Mouse (Mus musculus) liver, embryonic 16.5 days (tissue): ENCODE data around the gene Phkg2. TPM values are rescaled to one million over a fixed set of nuclear protein-coding genes. Genes with fewer than 3 reads are reported as not detected.

Source experiments
- ATAC-seq: fragments of 200-750 bp; cut with Nextera tagmentation; 2 replicates; pipeline ENCODE4 v1.8.0; 2017; ENCODE audit warnings: low read depth, mild to moderate bottlenecking, moderate number of reproducible peaks, moderate library complexity
- H3K27ac ChIP-seq: fragments of 300-500 bp; sonication (generic); 2 replicates; pipeline ENCODE4 v1.5.1; 2014; ENCODE audit warnings: mild to moderate bottlenecking, low read length
- H3K27me3 ChIP-seq: fragments of 300-500 bp; sonication (generic); 2 replicates; pipeline ENCODE4 v1.6.1; 2014; ENCODE audit warnings: low read depth, low read length, mixed read lengths; ENCODE audit not compliant: control insufficient read depth, insufficient read depth
- H3K36me3 ChIP-seq: fragments of 300-500 bp; sonication (generic); 2 replicates; pipeline ENCODE4 v1.6.1; 2014; ENCODE audit warnings: mild to moderate bottlenecking; ENCODE audit not compliant: control insufficient read depth, insufficient read depth
- H3K4me1 ChIP-seq: fragments of 300-500 bp; sonication (generic); 2 replicates; pipeline ENCODE4 v1.6.1; 2014; ENCODE audit warnings: low read depth, low read length, mixed read lengths; ENCODE audit not compliant: control insufficient read depth
- H3K4me2 ChIP-seq: fragments of 300-500 bp; sonication (generic); 2 replicates; pipeline ENCODE4 v1.6.1; 2014; ENCODE audit warnings: low read depth, low read length, mixed read lengths
- H3K4me3 ChIP-seq: fragments of 300-500 bp; sonication (generic); 2 replicates; pipeline ENCODE4 v1.5.1; 2014; ENCODE audit warnings: low read depth, mild to moderate bottlenecking, low read length
- H3K9ac ChIP-seq: fragments of 300-500 bp; sonication (generic); 2 replicates; pipeline ENCODE4 v1.6.1; 2014; ENCODE audit warnings: low read depth, low read length
- H3K9me3 ChIP-seq: fragments of 300-500 bp; sonication (generic); replicated peaks from 2 replicates; pipeline ENCODE4 v1.6.1; 2016; ENCODE audit warnings: low read length; ENCODE audit not compliant: control insufficient read depth
- WGBS: fragments of 180-500 bp; shearing (Covaris S2); extraction: QIAGEN DNeasy Blood & Tissue Kit; methylation state at CpG from one replicate; pipeline ENCODE4 v1.1.7; 2014; ENCODE audit not compliant: insufficient replicate concordance; 5-methylcytosine and 5-hydroxymethylcytosine counted together
- polyA plus RNA-seq: library from polyadenylated mRNA; unstranded; fragments of >200 nt; fragmentation: Nextera tagmentation; extraction: Ambion mirVana; gene quantifications from 2 replicates; pipeline ENCODE4 v1.2.1, GENCODE M21; 2015

Gene Phkg2
- polyA plus RNA-seq = 19.7 and 21.1 TPM in 2 replicates

- peaks cover 9% of the 10 kb centered on the region for H3K36me3 ChIP-seq
- H3K4me2 ChIP-seq = peak within 1 kb of the TSS; percentile 96
- peak within 1 kb of the TSS; percentile 72 for H3K27ac ChIP-seq
- H3K9me3 ChIP-seq = no peaks in the 10 kb centered on the region
- peaks cover 17% of the 10 kb centered on the region for H3K4me1 ChIP-seq
- WGBS = under 1% methylated on average over 17 of the region's 17 CpGs
- peak; percentile 98 for ATAC-seq
- peak within 1 kb of the TSS; percentile 86 for H3K9ac ChIP-seq
- no peaks in the 10 kb centered on the region for H3K27me3 ChIP-seq
- H3K4me3 ChIP-seq = peak within 1 kb of the TSS; percentile 87
Observed at GRCm38 (mm10) chr7:127572895-127573471, at the start of gene Phkg2. Gene Phkg2 (plus strand): TSS chr7:127573340.

DNA sequence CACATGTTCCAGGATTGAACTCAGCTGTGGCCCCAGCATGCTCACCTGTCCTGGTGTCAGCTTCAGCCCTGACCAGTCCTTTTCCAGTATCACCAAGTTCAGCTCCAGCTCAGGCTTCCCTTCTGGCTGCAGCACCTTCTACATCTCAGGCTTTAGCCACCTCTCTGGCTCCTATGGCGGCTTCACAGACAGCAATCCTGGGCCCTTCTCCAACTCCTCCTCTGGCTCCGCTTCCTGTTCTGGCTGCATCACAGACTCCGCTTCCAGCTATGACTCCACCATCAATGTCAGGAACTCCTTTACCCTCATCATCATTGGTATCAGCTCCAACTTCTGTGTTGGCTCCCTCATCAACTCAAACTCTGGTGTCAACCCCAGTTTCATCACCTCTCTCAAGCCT lies 31.5 kb upstream of the Phkg2 start:
- H3K4me1 ChIP-seq = no peaks in the 10 kb centered on the region

GRCm38 (mm10) chr7:127549116-127549835 lies 23.9 kb upstream of the Phkg2 start:
- peaks cover 65% of the 10 kb centered on the region for H3K36me3 ChIP-seq
- 91% methylated on average over 15 of the region's 15 CpGs for WGBS

More for the DNA sequence above, 31.5 kb upstream of the Phkg2 start:
- Histone ChIP-seq H3K27ac (no peak overlapping the region), H3K9ac (no peak overlapping the region), H3K36me3 (peaks cover 81% of the 10 kb centered on the region), H3K4me3 (no peak overlapping the region), H3K27me3 (no peaks in the 10 kb centered on the region), H3K4me2 (no peak overlapping the region), H3K9me3 (no peaks in the 10 kb centered on the region)
- no peak for ATAC-seq
- WGBS = 96% methylated on average over 3 of the region's 3 CpGs

GRCm38 (mm10) chr7:127551558-127551957 lies 21.6 kb upstream of the Phkg2 start:
- 89% methylated on average over 8 of the region's 8 CpGs for WGBS
- Histone ChIP-seq H3K4me3 (no peak overlapping the region), H3K9me3 (no peaks in the 10 kb centered on the region)

More at GRCm38 (mm10) chr7:127549116-127549835, 23.9 kb upstream of the Phkg2 start:
- Histone ChIP-seq H3K9ac (no peak overlapping the region), H3K27me3 (no peaks in the 10 kb centered on the region), H3K4me2 (no peak overlapping the region), H3K9me3 (no peaks in the 10 kb centered on the region), H3K27ac (no peak overlapping the region), H3K4me1 (no peaks in the 10 kb centered on the region), H3K4me3 (no peak overlapping the region)
- no peak for ATAC-seq

DNA sequence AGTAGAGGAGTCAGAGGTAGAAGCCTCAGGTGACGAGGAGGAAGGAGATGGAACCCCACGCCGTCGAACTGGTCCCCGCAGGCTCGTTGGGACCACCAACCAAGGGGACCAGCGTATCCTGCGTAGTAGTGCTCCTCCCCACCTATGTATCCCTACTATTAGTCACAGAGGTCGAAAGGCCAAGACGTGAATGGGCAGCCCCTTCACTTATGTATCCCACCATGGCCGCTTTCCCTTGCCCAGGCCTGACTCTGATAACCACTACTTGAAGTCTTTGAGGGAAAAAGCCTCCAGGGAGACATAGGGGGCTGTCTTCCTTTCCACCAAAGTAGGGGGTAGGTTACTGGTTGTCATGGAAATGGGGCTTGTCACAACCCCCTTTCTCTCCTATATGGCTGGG lies 12.6 kb upstream of the Phkg2 start:
- no peaks in the 10 kb centered on the region for H3K27me3 ChIP-seq
- no peaks in the 10 kb centered on the region for H3K4me1 ChIP-seq
- H3K9ac ChIP-seq = no peak overlapping the region
- no peaks in the 10 kb centered on the region for H3K9me3 ChIP-seq
- ATAC-seq = no peak
- no peak overlapping the region for H3K27ac ChIP-seq
- H3K36me3 ChIP-seq = peaks cover 44% of the 10 kb centered on the region
- no peak overlapping the region for H3K4me2 ChIP-seq
- H3K4me3 ChIP-seq = no peak overlapping the region
- 88% methylated on average over 11 of the region's 11 CpGs for WGBS

More at GRCm38 (mm10) chr7:127551558-127551957, 21.6 kb upstream of the Phkg2 start:
- Histone ChIP-seq H3K9ac (no peak overlapping the region), H3K36me3 (peaks cover 75% of the 10 kb centered on the region), H3K27me3 (no peaks in the 10 kb centered on the region), H3K27ac (no peak overlapping the region), H3K4me1 (no peaks in the 10 kb centered on the region), H3K4me2 (no peak overlapping the region)
- ATAC-seq = no peak

DNA sequence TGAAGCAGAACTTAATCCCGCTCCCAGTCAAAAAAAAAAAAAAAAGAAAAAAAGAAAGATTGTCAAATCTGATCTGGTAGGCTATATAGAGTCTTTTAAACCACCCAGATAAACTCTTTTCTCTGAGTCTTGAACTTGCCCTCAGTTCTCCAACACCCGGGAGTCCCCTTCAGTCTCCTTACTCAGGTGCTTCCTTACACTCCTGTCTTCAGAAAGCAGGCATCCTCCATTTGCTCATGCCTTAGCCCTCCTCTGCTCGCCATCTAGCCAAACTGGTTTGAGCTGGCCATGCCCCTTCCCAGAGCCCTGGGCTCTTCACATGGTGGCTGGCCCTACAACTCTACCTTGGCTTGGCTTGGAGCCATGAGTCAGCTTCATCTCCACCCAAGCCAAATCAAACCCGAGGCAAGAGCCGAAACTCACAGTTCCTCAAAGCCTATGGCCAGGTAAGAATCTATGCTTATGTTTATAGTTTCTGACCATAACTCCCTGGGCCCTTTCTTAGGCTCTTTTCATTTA lies 11.7 kb upstream of the Phkg2 start, which contains the start of gene Tmem265:
Gene Tmem265, plus strand, starts transcription at position 51 of the 519 bp plus-strand sequence.
- no peaks in the 10 kb centered on the region for H3K4me1 ChIP-seq
- no peaks in the 10 kb centered on the region for H3K27me3 ChIP-seq
- peaks cover 42% of the 10 kb centered on the region for H3K36me3 ChIP-seq
- no peak within 1 kb of the TSS for H3K27ac ChIP-seq
- H3K9ac ChIP-seq = no peak within 1 kb of the TSS
- WGBS = 86% methylated on average over 5 of the region's 5 CpGs
- no peak for ATAC-seq
- no peak within 1 kb of the TSS for H3K4me3 ChIP-seq
- no peak within 1 kb of the TSS for H3K4me2 ChIP-seq
- H3K9me3 ChIP-seq = no peaks in the 10 kb centered on the region

DNA sequence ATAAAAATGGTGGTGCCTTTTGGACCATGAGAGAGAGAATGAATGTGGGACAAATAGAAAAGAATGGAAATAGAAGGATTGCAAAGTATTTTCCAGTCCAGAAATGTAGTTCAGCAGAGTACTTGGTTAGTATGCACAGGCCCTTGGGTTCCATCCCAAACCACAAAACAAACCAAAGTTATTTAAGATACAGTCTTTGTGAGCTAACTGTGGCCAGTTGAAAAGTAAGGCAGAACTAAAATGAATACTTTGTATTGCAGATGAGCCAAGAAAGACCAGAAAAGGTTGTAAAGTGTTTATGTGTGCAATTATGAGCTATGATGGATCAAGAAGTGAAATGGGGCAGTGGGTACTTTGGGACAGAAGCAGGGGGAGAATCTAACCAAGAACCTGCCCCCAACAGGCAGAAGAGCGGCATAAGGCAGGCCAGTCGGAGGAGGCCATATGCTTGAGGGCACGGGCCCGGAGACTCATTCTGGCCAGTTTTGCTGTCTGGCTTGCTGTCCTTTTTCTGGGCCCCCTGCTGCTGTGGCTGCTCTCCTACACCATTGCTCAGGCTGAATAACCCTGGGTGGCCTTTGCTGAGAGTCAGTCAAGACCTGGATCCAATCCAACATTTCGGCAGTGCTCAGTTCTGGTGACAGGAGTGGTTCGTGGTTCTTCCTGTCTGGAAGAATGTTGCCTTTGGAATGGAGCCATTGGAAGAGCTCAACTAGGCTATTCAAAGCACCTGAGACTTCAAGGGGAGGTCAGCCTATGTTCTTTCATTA lies 8.6 kb upstream of the Phkg2 start:
- no peaks in the 10 kb centered on the region for H3K9me3 ChIP-seq
- peaks cover 19% of the 10 kb centered on the region for H3K36me3 ChIP-seq
- no peaks in the 10 kb centered on the region for H3K4me1 ChIP-seq
- no peak for ATAC-seq
- no peaks in the 10 kb centered on the region for H3K27me3 ChIP-seq
- H3K9ac ChIP-seq = no peak overlapping the region
- H3K4me2 ChIP-seq = no peak overlapping the region
- no peak overlapping the region for H3K27ac ChIP-seq
- WGBS = 77% methylated on average over 6 of the region's 6 CpGs
- no peak overlapping the region for H3K4me3 ChIP-seq

DNA sequence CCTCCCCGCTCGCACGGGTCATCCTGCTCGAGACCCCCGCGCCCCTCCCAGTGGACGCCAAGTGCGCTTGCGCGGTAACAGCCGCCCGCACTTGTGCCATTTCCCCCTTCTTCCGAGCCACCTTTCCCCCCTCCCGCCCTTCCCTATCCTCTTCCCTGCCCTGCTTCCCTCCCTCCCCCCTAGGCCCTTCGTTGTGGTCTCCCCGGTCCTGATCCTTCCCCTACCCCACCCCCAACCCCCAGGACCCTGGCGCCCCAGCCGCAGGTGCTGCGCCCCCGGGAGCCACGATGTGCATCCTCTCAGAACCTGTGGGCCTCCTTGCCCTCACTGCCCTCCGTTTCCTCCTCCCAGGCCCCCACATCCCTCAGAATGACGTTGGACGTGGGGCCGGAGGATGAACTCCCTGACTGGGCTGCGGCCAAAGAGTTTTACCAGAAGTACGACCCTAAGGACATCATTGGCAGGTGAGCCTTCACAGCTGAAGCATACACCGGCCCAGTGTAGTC lies 416 bp downstream of the Phkg2 start:
- Histone ChIP-seq H3K9me3 (no peaks in the 10 kb centered on the region), H3K27me3 (no peaks in the 10 kb centered on the region), H3K27ac (peak overlapping the region; percentile 72), H3K9ac (peak overlapping the region; percentile 86), H3K4me1 (peaks cover 17% of the 10 kb centered on the region), H3K36me3 (peaks cover 15% of the 10 kb centered on the region), H3K4me2 (peak overlapping the region; percentile 96), H3K4me3 (peak overlapping the region; percentile 87)
- ATAC-seq = peak; percentile 16
- 0% methylated on average over 18 of the region's 28 CpGs for WGBS
